In the genomic region with DNA sequence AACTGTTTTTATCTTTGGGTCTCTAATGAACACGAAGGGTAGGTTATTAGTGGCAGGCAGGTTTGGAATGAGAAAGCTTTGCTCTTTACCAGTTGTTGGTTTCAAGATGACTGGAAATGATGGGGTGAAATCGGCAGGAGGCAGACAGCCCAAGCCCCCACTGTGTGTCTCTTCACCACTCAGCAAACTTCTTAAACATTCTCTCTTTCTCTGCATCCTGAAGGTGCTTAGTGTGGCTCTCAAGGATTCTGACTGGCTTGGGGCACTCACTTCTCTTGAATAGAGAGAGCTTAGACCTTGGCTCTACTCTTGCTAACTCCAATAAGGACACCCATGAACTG, we compare ENCODE assay signal across 14 mouse cellular contexts. TPM values are rescaled to one million over a fixed set of nuclear protein-coding genes. Genes with fewer than 3 reads are reported as not detected.
A peak's percentile ranks its signal among the peaks of the same experiment; 100 is the strongest.
DNase-seq lines count a peak whose midpoint lies in the region; ATAC-seq and TF ChIP-seq lines count a peak whose summit lies in the region.
"Had no signal": no experiment of that assay in that cellular context is flagged by ENCODE, and none has a peak within 500 bp of the region (broad histone marks: within the 10 kb centered on the region; RNA-seq: fewer than 3 reads in every experiment).

No protein-coding gene starts in this region.

- peak overlapping the region; percentile 55 for H3K4me3 ChIP-seq in erythroblast, embryonic 14.5 days (replicated peaks)
- H3K4me3 ChIP-seq in liver, embryonic 11.5 days (ENCODE audit: low read depth, low read length) = peak overlapping the region; percentile 44
- H3K4me3 ChIP-seq in thymus, adult 2 months (ENCODE audit: control insufficient read depth, insufficient read depth, low read length) = peak overlapping the region; percentile 33; the same call in 1 of the 2 replicates
- no peak overlapping the region for H3K4me3 ChIP-seq in embryonic facial prominence, embryonic 10.5 days
- H3K4me3 ChIP-seq: hindbrain, embryonic 13.5 days; limb, embryonic 10.5 days had no signal

- H3K27me3 ChIP-seq in erythroblast, embryonic 14.5 days (ENCODE audit: control insufficient read depth) = peaks cover 7% of the 10 kb centered on the region
- H3K27me3 ChIP-seq in liver, embryonic 11.5 days (replicated peaks; ENCODE audit: control insufficient read depth, insufficient read depth, low read length) = no peaks in the 10 kb centered on the region
- H3K27me3 ChIP-seq in thymus, adult 2 months (ENCODE audit: control insufficient read depth, insufficient read depth, low read length) = no peaks in the 10 kb centered on the region
- no peaks in the 10 kb centered on the region for H3K27me3 ChIP-seq in embryonic facial prominence, embryonic 10.5 days (replicated peaks; ENCODE audit: low read depth, poor library complexity, severe bottlenecking)
- H3K27me3 ChIP-seq: hindbrain, embryonic 13.5 days had no signal

- no peaks in the 10 kb centered on the region for H3K36me3 ChIP-seq in erythroblast, embryonic 14.5 days (ENCODE audit: control insufficient read depth)
- no peaks in the 10 kb centered on the region for H3K36me3 ChIP-seq in liver, embryonic 11.5 days (ENCODE audit: control insufficient read depth, insufficient read depth, low read length)
- no peaks in the 10 kb centered on the region for H3K36me3 ChIP-seq in thymus, adult 2 months (ENCODE audit: control insufficient read depth, insufficient read depth, low read length)
- no peaks in the 10 kb centered on the region for H3K36me3 ChIP-seq in embryonic facial prominence, embryonic 10.5 days (replicated peaks)
- H3K36me3 ChIP-seq: hindbrain, embryonic 13.5 days; limb, embryonic 10.5 days had no signal

- ATAC-seq in erythroblast, adult 5-6 weeks (replicated peaks; ENCODE audit: low FRiP score, poor library complexity, severe bottlenecking) = no peak
- no peak for ATAC-seq in liver, embryonic 11.5 days (replicated peaks; ENCODE audit: low FRiP score)

- no peaks in the 10 kb centered on the region for H3K9me3 ChIP-seq in erythroblast, embryonic 14.5 days (ENCODE audit: control insufficient read depth, low read length)
- no peaks in the 10 kb centered on the region for H3K9me3 ChIP-seq in liver, embryonic 11.5 days (ENCODE audit: control insufficient read depth, low read length)
- no peaks in the 10 kb centered on the region for H3K9me3 ChIP-seq in embryonic facial prominence, embryonic 10.5 days
- H3K9me3 ChIP-seq: hindbrain, embryonic 13.5 days; limb, embryonic 10.5 days had no signal

- H3K9ac ChIP-seq in liver, embryonic 11.5 days (ENCODE audit: low read depth, low read length) = no peak overlapping the region
- H3K9ac ChIP-seq: hindbrain, embryonic 13.5 days had no signal

- no peak for TF ChIP-seq POLR2A in thymus, adult 2 months (IDR thresholded peaks at IDR 0.05; ENCODE audit: control insufficient read depth, extremely low read depth, insufficient read depth, low read length, poor library complexity)

- H3K27ac ChIP-seq in liver, embryonic 11.5 days (ENCODE audit: low read depth, low read length) = no peak overlapping the region
- H3K27ac ChIP-seq in thymus, adult 2 months (ENCODE audit: control insufficient read depth, insufficient read depth, low read length) = peak overlapping the region; percentile 29; the same call in 1 of the 2 replicates
- no peak overlapping the region for H3K27ac ChIP-seq in embryonic facial prominence, embryonic 10.5 days (replicated peaks)
- H3K27ac ChIP-seq: hindbrain, embryonic 13.5 days; limb, embryonic 10.5 days had no signal

- TF ChIP-seq CTCF in thymus, adult 2 months (IDR thresholded peaks at IDR 0.05; ENCODE audit: borderline replicate concordance, control insufficient read depth, extremely low read depth, insufficient read depth, low read length, poor library complexity) = no peak

- 50% methylated on average over 2 of the region's 2 CpGs for WGBS in liver, embryonic 11.5 days
- WGBS in thymus, adult 2 months = 59% methylated on average over 2 of the region's 2 CpGs
- 78% methylated on average over 2 of the region's 2 CpGs for WGBS in embryonic facial prominence, embryonic 10.5 days

- DNase-seq in liver, embryonic 11.5 days (ENCODE audit: low spot score) = no peak
- no peak for DNase-seq in liver
- DNase-seq in thymus, adult 2 months = no peak
- no peak for DNase-seq in thymus, postnatal 36 days
- no peak for DNase-seq in embryonic facial prominence, embryonic 10.5 days (ENCODE audit: low spot score)
- no peak for DNase-seq in kidney, adult 8-10 months
- DNase-seq: adrenal gland, adult 8-10 months; kidney, adult 11 months; layer of hippocampus, postnatal 36 days; right cerebral cortex, adult 18-20 months had no signal

- peak overlapping the region; percentile 57 for H3K4me2 ChIP-seq in liver, embryonic 11.5 days
- H3K4me2 ChIP-seq: hindbrain, embryonic 13.5 days had no signal

- peaks cover 20% of the 10 kb centered on the region for H3K4me1 ChIP-seq in erythroblast, embryonic 14.5 days (ENCODE audit: control insufficient read depth)
- peaks cover 2% of the 10 kb centered on the region; the same call in 1 of the 2 replicates for H3K4me1 ChIP-seq in liver, embryonic 11.5 days (replicated peaks; ENCODE audit: control insufficient read depth, insufficient read depth, low read length)
- H3K4me1 ChIP-seq in thymus, adult 2 months (replicated peaks; ENCODE audit: control insufficient read depth, insufficient read depth, low read length) = peaks cover 59% of the 10 kb centered on the region
- peaks cover 15% of the 10 kb centered on the region for H3K4me1 ChIP-seq in embryonic facial prominence, embryonic 10.5 days

RNA-seq across cellular contexts. Expression of a gene that starts 0.4 kb away (rescaled TPM):
- polyA plus RNA-seq in erythroblast, embryonic 14.5 days (2012) = not detected in 2 replicates
- 1.0 and 2.5 TPM in 2 replicates for total RNA-seq in erythroblast, adult 5-6 weeks (2015; ENCODE audit: low replicate concordance)
- total RNA-seq in erythroblast, adult 5-6 weeks (2017; ENCODE audit: low replicate concordance) = 0.56 and 1.3 TPM in 2 replicates
- polyA plus RNA-seq in liver, embryonic 11.5 days (2014; fragmentation: Nextera tagmentation; extraction: Ambion mirVana) = 1.1 and 1.5 TPM in 2 replicates
- 2.2 and 2.8 TPM in 2 replicates for polyA plus RNA-seq in thymus, adult 2 months (2012; rRNA removed)
- 0.14 and 0.21 TPM in 2 replicates for polyA plus RNA-seq in embryonic facial prominence, embryonic 10.5 days (2016; fragmentation: Nextera tagmentation; extraction: Ambion mirVana)

RNA-seq across cellular contexts. Expression of a gene that starts 23.5 kb away (rescaled TPM):
- 0.76 and 1.7 TPM in 2 replicates for polyA plus RNA-seq in erythroblast, embryonic 14.5 days (2012)
- 5.6 and 10.0 TPM in 2 replicates for total RNA-seq in erythroblast, adult 5-6 weeks (2015; ENCODE audit: low replicate concordance)
- 6.3 and 7.5 TPM in 2 replicates for total RNA-seq in erythroblast, adult 5-6 weeks (2017; ENCODE audit: low replicate concordance)
- polyA plus RNA-seq in liver, embryonic 11.5 days (2014; fragmentation: Nextera tagmentation; extraction: Ambion mirVana) = 50.5 and 57.8 TPM in 2 replicates
- 79.1 and 97.7 TPM in 2 replicates for polyA plus RNA-seq in thymus, adult 2 months (2012; rRNA removed)
- 57.9 and 59.1 TPM in 2 replicates for polyA plus RNA-seq in embryonic facial prominence, embryonic 10.5 days (2016; fragmentation: Nextera tagmentation; extraction: Ambion mirVana)

RNA-seq across cellular contexts. Expression of a gene that starts 23.7 kb away (rescaled TPM):
- 5.1 and 10.9 TPM in 2 replicates for polyA plus RNA-seq in erythroblast, embryonic 14.5 days (2012)
- total RNA-seq in erythroblast, adult 5-6 weeks (2015; ENCODE audit: low replicate concordance) = 15.7 and 23.2 TPM in 2 replicates
- 31.3 and 38.8 TPM in 2 replicates for total RNA-seq in erythroblast, adult 5-6 weeks (2017; ENCODE audit: low replicate concordance)
- 190 and 215 TPM in 2 replicates for polyA plus RNA-seq in liver, embryonic 11.5 days (2014; fragmentation: Nextera tagmentation; extraction: Ambion mirVana)
- polyA plus RNA-seq in thymus, adult 2 months (2012; rRNA removed) = 47.7 and 52.1 TPM in 2 replicates
- polyA plus RNA-seq in embryonic facial prominence, embryonic 10.5 days (2016; fragmentation: Nextera tagmentation; extraction: Ambion mirVana) = 220 and 229 TPM in 2 replicates

RNA-seq across cellular contexts. Expression of a gene that starts 46.3 kb away (rescaled TPM):
- 3.9 and 4.2 TPM in 2 replicates for polyA plus RNA-seq in erythroblast, embryonic 14.5 days (2012)
- 18.3 and 24.7 TPM in 2 replicates for total RNA-seq in erythroblast, adult 5-6 weeks (2015; ENCODE audit: low replicate concordance)
- 59.5 and 80.9 TPM in 2 replicates for total RNA-seq in erythroblast, adult 5-6 weeks (2017; ENCODE audit: low replicate concordance)
- polyA plus RNA-seq in liver, embryonic 11.5 days (2014; fragmentation: Nextera tagmentation; extraction: Ambion mirVana) = 73.1 and 78.7 TPM in 2 replicates
- polyA plus RNA-seq in thymus, adult 2 months (2012; rRNA removed) = 79.6 and 86.7 TPM in 2 replicates
- polyA plus RNA-seq in embryonic facial prominence, embryonic 10.5 days (2016; fragmentation: Nextera tagmentation; extraction: Ambion mirVana) = 78.7 and 80.1 TPM in 2 replicates

RNA-seq across cellular contexts. Expression of a gene that starts 48.7 kb away (rescaled TPM):
- 35.0 and 48.5 TPM in 2 replicates for polyA plus RNA-seq in erythroblast, embryonic 14.5 days (2012)
- total RNA-seq in erythroblast, adult 5-6 weeks (2015; ENCODE audit: low replicate concordance) = 102 and 114 TPM in 2 replicates
- 96.2 and 117 TPM in 2 replicates for total RNA-seq in erythroblast, adult 5-6 weeks (2017; ENCODE audit: low replicate concordance)
- 56.2 and 63.7 TPM in 2 replicates for polyA plus RNA-seq in liver, embryonic 11.5 days (2014; fragmentation: Nextera tagmentation; extraction: Ambion mirVana)
- 6.0 and 6.9 TPM in 2 replicates for polyA plus RNA-seq in thymus, adult 2 months (2012; rRNA removed)
- polyA plus RNA-seq in embryonic facial prominence, embryonic 10.5 days (2016; fragmentation: Nextera tagmentation; extraction: Ambion mirVana) = 25.8 and 27.8 TPM in 2 replicates

Comparison
In these comparisons a context has a peak if more than half of its experiments do, and no peak if none do; other contexts are left out.
1. RNA of a gene that starts 23.5 kb away (polyA plus RNA-seq): 79.1 to 97.7 TPM in thymus, adult 2 months, 57.9 to 59.1 TPM in embryonic facial prominence, embryonic 10.5 days and 50.5 to 57.8 TPM in liver, embryonic 11.5 days; 0.76 to 1.7 TPM in erythroblast, embryonic 14.5 days; every median in the first group is over 10 times any median in the second.